Mouse (Mus musculus) ZHBTc4 (cell line): ENCODE measurements at regions not wholly inside any gene's neighbourhood (a gene's known extent, or its start where the extent isn't known, plus 50 kb on each side); places are given as distances from the start of the nearest gene placed in this dataset.

Experiments used
- DNase-seq: peaks from one replicate; pipeline ENCODE4 v3.0.0-alpha.2; 2011; ENCODE audit warnings: low read depth, low spot score

- DNase-seq: no peak
These were observed 340.0 kb downstream of the Phkb start for GRCm38 (mm10) chr8:86180793-86181192.

- DNase-seq: no peak
These were observed 329.3 kb downstream of the Phkb start for GRCm38 (mm10) chr8:86170091-86170490.

GRCm38 (mm10) chr8:86164818-86165217, 324.1 kb downstream of the Phkb start:
- DNase-seq: no peak

- DNase-seq: no peak
These were observed 318.5 kb downstream of the Phkb start for GRCm38 (mm10) chr8:86159074-86159783.

GRCm38 (mm10) chr8:86147586-86147985, 306.8 kb downstream of the Phkb start:
- DNase-seq: no peak

GRCm38 (mm10) chr8:86125244-86125643, 284.5 kb downstream of the Phkb start:
- no peak for DNase-seq

- DNase-seq: no peak
These were observed 283.9 kb downstream of the Phkb start for GRCm38 (mm10) chr8:86124655-86125054.
